ENCODE assay signal across 9 mouse cellular contexts in genomic region chr4:102569101-102569583, GRCm38 (mm10).
DNase-seq lines count a peak whose midpoint lies in the region; ATAC-seq lines count a peak whose summit lies in the region.
"Had no signal": no experiment of that assay in that cellular context is flagged by ENCODE, and none has a peak within 500 bp of the region (broad histone marks: within the 10 kb centered on the region; RNA-seq: fewer than 3 reads in every experiment).

No protein-coding gene starts in this region.

- H3K4me1 ChIP-seq in neural tube, embryonic 13.5 days (replicated peaks) = peaks cover 40% of the 10 kb centered on the region

- no peaks in the 10 kb centered on the region for H3K36me3 ChIP-seq in neural tube, embryonic 13.5 days
- H3K36me3 ChIP-seq: G1E had no signal

- H3K4me2 ChIP-seq in neural tube, embryonic 13.5 days = peak overlapping the region; percentile 24; the same call in 1 of the 2 replicates

- DNase-seq in heart, adult 18-20 months = peak; percentile 27 to 54
- no peak for DNase-seq in heart, postnatal 36 days
- DNase-seq in CD4-positive, CD25-positive, alpha-beta regulatory T cell, adult 2 months (ENCODE audit: low read depth, low spot score) = peak; percentile 86
- no peak for DNase-seq in cerebellum, postnatal 25 days
- DNase-seq in adrenal gland, postnatal 36 days = no peak

- no peak overlapping the region for H3K9ac ChIP-seq in neural tube, embryonic 13.5 days

- 26% methylated on average over 8 of the region's 8 CpGs for WGBS in neural tube, embryonic 13.5 days

- H3K27me3 ChIP-seq in neural tube, embryonic 13.5 days = peaks cover 3% of the 10 kb centered on the region; the same call in 1 of the 2 replicates

- intact Hi-C loops in heart, postnatal 36 days (cut with DNase I) = no loop called here

- H3K27ac ChIP-seq in neural tube, embryonic 13.5 days (replicated peaks) = 0 out of 2 replicates have a peak overlapping the region, but pooled peaks have one; percentile 38

- no peak overlapping the region for H3K4me3 ChIP-seq in neural tube, embryonic 13.5 days

- no peaks in the 10 kb centered on the region for H3K9me3 ChIP-seq in neural tube, embryonic 13.5 days

- peak; percentile 16 to 29 for ATAC-seq in hematopoietic stem cell, adult 5-6 weeks (replicated peaks in 1 of 2; ENCODE audit: insufficient read depth in 1 of 2, low FRiP score in 2 of 2, low TSS enrichment in 1 of 2, low read depth in 1 of 2, poor library complexity in 2 of 2, severe bottlenecking in 2 of 2)
- no peak for ATAC-seq in neural tube, embryonic 13.5 days (ENCODE audit: low read depth)
- no peak for ATAC-seq in monocyte, adult 5-6 weeks (replicated peaks; ENCODE audit: insufficient number of reproducible peaks, low FRiP score, low TSS enrichment, poor library complexity, severe bottlenecking)

Comparison
In these comparisons a context has a peak if more than half of its experiments do, and no peak if none do; other contexts are left out.
1. DNase-seq: peak in heart, adult 18-20 months (2 of 2) and CD4-positive, CD25-positive, alpha-beta regulatory T cell, adult 2 months (single experiment); none in heart, postnatal 36 days (0 of 2), cerebellum, postnatal 25 days (0 of 2) and adrenal gland, postnatal 36 days (0 of 2).
2. ATAC-seq: peak in hematopoietic stem cell, adult 5-6 weeks (2 of 2); none in neural tube, embryonic 13.5 days (single experiment) and monocyte, adult 5-6 weeks (single experiment).